Mouse (Mus musculus) cerebellum, adult 9-11 months (tissue): ENCODE measurements around the gene Top3b.
"Not testable (repeated sequence)": the region's sequence is repeated elsewhere in the genome, so short reads cannot be mapped to it uniquely, and the experiment has no call there.

ENCODE experiments used
- DNase-seq: peaks from one replicate; pipeline ENCODE4 v3.0.0; 2022

The Top3b gene

DNA sequence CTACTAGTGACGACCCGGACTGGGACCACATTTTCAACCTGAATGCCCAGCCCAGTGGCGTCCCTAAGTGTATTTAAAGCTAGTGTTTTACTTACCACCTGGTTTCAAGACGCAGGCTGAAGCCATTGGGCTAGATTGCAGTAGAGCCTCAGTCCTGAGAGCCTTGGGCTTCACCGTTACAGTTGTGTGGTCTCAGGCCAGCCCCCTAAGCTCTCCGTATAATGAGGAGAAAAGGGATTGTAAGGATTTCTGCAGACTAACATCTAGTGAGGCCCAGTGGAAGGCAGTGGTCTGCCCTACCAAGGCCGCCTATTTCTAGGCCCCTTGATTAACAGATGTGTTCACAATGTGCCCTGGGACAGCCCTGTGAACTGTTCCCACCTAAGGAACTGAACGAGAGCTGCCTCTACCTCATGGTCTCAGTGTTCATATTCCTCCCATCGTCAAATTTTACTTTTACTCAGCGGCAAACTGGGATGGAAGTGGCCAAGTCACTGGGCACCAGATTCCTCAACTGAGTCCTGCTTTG, 26.6 kb downstream of the Top3b start:
- DNase-seq, result no peak

GRCm38 (mm10) chr16:16902329-16902728, 31.8 kb downstream of the Top3b start:
- DNase-seq, result no peak

GRCm38 (mm10) chr16:16903188-16903587, 32.7 kb downstream of the Top3b start:
- no peak for DNase-seq

GRCm38 (mm10) chr16:16907799-16908198, 37.3 kb downstream of the Top3b start:
- DNase-seq, result no peak

- peak; percentile 72 for DNase-seq
Measured at GRCm38 (mm10) chr16:16911641-16912597, 41.4 kb downstream of the Top3b start.

- no peak for DNase-seq
Measured at GRCm38 (mm10) chr16:16913440-16913839, 42.9 kb downstream of the Top3b start.

GRCm38 (mm10) chr16:16918441-16919117, 48.0 kb downstream of the Top3b start:
- DNase-seq, result no peak

DNA sequence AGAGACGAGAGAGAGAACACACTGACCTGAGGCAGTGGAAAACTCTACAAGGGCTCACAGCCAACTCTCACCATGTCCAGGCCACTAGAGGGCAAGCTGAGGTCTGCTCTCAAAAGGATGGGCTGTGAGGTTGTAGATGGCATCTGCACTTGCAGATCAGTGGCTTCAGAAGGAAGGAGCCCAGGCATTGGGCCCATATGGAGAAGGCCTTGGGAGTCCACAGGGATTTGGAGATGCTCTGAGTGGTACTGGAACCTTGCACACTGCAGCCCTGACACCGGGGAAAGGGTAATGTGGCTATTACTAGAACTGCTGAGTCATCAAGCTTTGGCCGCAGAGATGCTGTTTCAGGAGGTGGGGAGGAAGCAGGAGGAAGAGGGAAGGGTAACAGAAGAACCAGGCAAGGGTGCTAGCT, 50.5 kb downstream of the Top3b start:
- peak; percentile 48 for DNase-seq

GRCm38 (mm10) chr16:16924481-16924880, 53.9 kb downstream of the Top3b start:
- no peak for DNase-seq

DNA sequence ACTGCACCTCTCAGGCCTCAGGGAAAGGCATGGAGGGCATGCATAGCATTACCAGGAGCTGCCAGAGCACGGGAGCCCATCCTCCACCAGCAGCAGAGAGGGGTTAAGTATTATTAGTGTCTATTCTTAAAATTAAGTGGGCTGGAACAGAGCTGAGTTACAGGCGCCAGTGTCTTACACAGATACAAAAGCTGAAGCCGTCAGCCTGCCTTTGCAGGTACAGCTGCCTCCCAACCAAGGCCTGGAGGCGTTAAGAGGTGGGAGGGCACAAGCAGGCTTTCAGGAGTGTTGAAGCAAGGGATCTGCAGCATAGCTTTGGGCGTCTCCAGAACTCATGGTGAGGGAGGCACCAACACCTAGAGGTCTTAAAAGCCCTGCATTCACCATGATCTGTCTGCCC, 56.0 kb downstream of the Top3b start:
- no peak for DNase-seq

GRCm38 (mm10) chr16:16928908-16929307, 58.4 kb downstream of the Top3b start:
- DNase-seq, result not testable (repeated sequence)

DNA sequence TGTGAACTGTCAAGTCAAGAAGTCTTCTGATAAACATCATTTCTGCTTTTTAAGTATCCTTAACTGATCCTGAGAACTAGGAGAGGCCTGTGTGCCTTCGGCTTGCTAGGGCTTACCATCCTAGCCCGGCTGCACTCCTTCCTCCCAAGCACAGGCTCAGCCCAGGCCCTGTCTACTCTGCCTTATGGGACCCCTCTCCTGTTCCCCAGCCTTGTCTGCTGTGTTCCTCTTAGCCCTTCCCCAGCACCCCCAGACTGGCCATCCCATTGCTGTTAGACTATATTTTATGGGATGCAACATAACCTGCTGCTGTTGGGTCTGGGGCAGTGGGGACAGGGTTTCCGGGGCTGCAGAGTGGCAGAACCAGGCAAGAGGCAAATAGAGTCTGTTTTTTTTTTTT, 59.8 kb downstream of the Top3b start:
- DNase-seq, result no peak

GRCm38 (mm10) chr16:16930810-16931296, 60.3 kb downstream of the Top3b start:
- DNase-seq, result no peak

- DNase-seq, result no peak
Measured at GRCm38 (mm10) chr16:16939543-16939942, 69.0 kb downstream of the Top3b start.

GRCm38 (mm10) chr16:16941078-16941477, 70.5 kb downstream of the Top3b start:
- no peak for DNase-seq
